Mouse (Mus musculus): ENCODE data around the gene Myadml2. TPM values are rescaled to one million over a fixed set of nuclear protein-coding genes. Genes with fewer than 3 reads are reported as not detected.

The Myadml2 gene
- polyA plus RNA-seq, 1 experiment from 2014 or later = 2.4 TPM

GRCm38 (mm10) chr11:120628601-120629340 lies 19.2 kb downstream of the Myadml2 start:
- no peak overlapping the region for H3K27ac ChIP-seq (ENCODE audit: low read depth, low read length)
- H3K9me3 ChIP-seq (ENCODE audit: control insufficient read depth, low read length) = no peaks in the 10 kb centered on the region
- H3K36me3 ChIP-seq (ENCODE audit: control insufficient read depth, insufficient read depth, low read length) = peaks cover 12% of the 10 kb centered on the region
- no peak overlapping the region for H3K4me3 ChIP-seq (ENCODE audit: low read length)
- H3K4me2 ChIP-seq (ENCODE audit: low read length) = no peak overlapping the region
- 95% methylated on average over 23 of the region's 23 CpGs for WGBS
- H3K9ac ChIP-seq (ENCODE audit: low read depth, low read length) = no peak overlapping the region
- H3K4me1 ChIP-seq (ENCODE audit: control insufficient read depth, insufficient read depth, low read depth, low read length) = peaks cover 41% of the 10 kb centered on the region
- no peaks in the 10 kb centered on the region for H3K27me3 ChIP-seq (replicated peaks; ENCODE audit: control insufficient read depth, insufficient read depth, low read length)
- ATAC-seq = no peak

- H3K4me1 ChIP-seq (ENCODE audit: control insufficient read depth, insufficient read depth, low read depth, low read length) = peaks cover 46% of the 10 kb centered on the region
- no peak overlapping the region for H3K9ac ChIP-seq (ENCODE audit: low read depth, low read length)
- 80% methylated on average over 22 of the region's 22 CpGs for WGBS
- H3K4me2 ChIP-seq (ENCODE audit: low read length) = no peak overlapping the region
- H3K9me3 ChIP-seq (ENCODE audit: control insufficient read depth, low read length) = no peaks in the 10 kb centered on the region
- H3K27ac ChIP-seq (ENCODE audit: low read depth, low read length) = no peak overlapping the region
- no peaks in the 10 kb centered on the region for H3K27me3 ChIP-seq (replicated peaks; ENCODE audit: control insufficient read depth, insufficient read depth, low read length)
- no peak for ATAC-seq
- no peak overlapping the region for H3K4me3 ChIP-seq (ENCODE audit: low read length)
- peaks cover 16% of the 10 kb centered on the region for H3K36me3 ChIP-seq (ENCODE audit: control insufficient read depth, insufficient read depth, low read length)
These were observed 20.3 kb downstream of the Myadml2 start for GRCm38 (mm10) chr11:120627468-120628300.

GRCm38 (mm10) chr11:120626785-120627467 lies 21.0 kb downstream of the Myadml2 start:
- Histone ChIP-seq H3K4me3 (ENCODE audit: low read length) (no peak overlapping the region), H3K36me3 (ENCODE audit: control insufficient read depth, insufficient read depth, low read length) (peaks cover 19% of the 10 kb centered on the region), H3K27ac (ENCODE audit: low read depth, low read length) (no peak overlapping the region), H3K4me1 (ENCODE audit: control insufficient read depth, insufficient read depth, low read depth, low read length) (peaks cover 40% of the 10 kb centered on the region), H3K9me3 (ENCODE audit: control insufficient read depth, low read length) (no peaks in the 10 kb centered on the region), H3K27me3 (replicated peaks; ENCODE audit: control insufficient read depth, insufficient read depth, low read length) (no peaks in the 10 kb centered on the region), H3K9ac (ENCODE audit: low read depth, low read length) (no peak overlapping the region), H3K4me2 (ENCODE audit: low read length) (no peak overlapping the region)
- WGBS = 93% methylated on average over 11 of the region's 11 CpGs
- no peak for ATAC-seq

GRCm38 (mm10) chr11:120625152-120625775 lies 22.7 kb downstream of the Myadml2 start, which contains the start of gene Sirt7:
Sirt7 (minus strand) TSS chr11:120625240.
- peaks cover 24% of the 10 kb centered on the region for H3K4me1 ChIP-seq (ENCODE audit: control insufficient read depth, insufficient read depth, low read depth, low read length)
- peak within 1 kb of the TSS; percentile 97 for H3K4me2 ChIP-seq (ENCODE audit: low read length)
- peak within 1 kb of the TSS; percentile 86 for H3K27ac ChIP-seq (ENCODE audit: low read depth, low read length)
- H3K4me3 ChIP-seq (ENCODE audit: low read length) = peak within 1 kb of the TSS; percentile 89
- no peaks in the 10 kb centered on the region for H3K27me3 ChIP-seq (replicated peaks; ENCODE audit: control insufficient read depth, insufficient read depth, low read length)
- peaks cover 25% of the 10 kb centered on the region for H3K36me3 ChIP-seq (ENCODE audit: control insufficient read depth, insufficient read depth, low read length)
- WGBS = 16% methylated on average over 5 of the region's 5 CpGs
- H3K9me3 ChIP-seq (ENCODE audit: control insufficient read depth, low read length) = no peaks in the 10 kb centered on the region
- H3K9ac ChIP-seq (ENCODE audit: low read depth, low read length) = peak within 1 kb of the TSS; percentile 85
- peak; percentile 24 for ATAC-seq

- under 1% methylated on average over 53 of the region's 53 CpGs for WGBS
- ATAC-seq = peak; percentile 80
These were observed 23.3 kb downstream of the Myadml2 start for GRCm38 (mm10) chr11:120624680-120625111.

GRCm38 (mm10) chr11:120623961-120624679 lies 23.8 kb downstream of the Myadml2 start:
- peak; percentile 67 for ATAC-seq
- H3K27ac ChIP-seq (ENCODE audit: low read depth, low read length) = peak overlapping the region; percentile 75
- peak overlapping the region; percentile 85 for H3K9ac ChIP-seq (ENCODE audit: low read depth, low read length)
- H3K9me3 ChIP-seq (ENCODE audit: control insufficient read depth, low read length) = no peaks in the 10 kb centered on the region
- H3K4me2 ChIP-seq (ENCODE audit: low read length) = peak overlapping the region; percentile 97
- H3K4me1 ChIP-seq (ENCODE audit: control insufficient read depth, insufficient read depth, low read depth, low read length) = peaks cover 15% of the 10 kb centered on the region
- no peaks in the 10 kb centered on the region for H3K27me3 ChIP-seq (replicated peaks; ENCODE audit: control insufficient read depth, insufficient read depth, low read length)
- 15% methylated on average over 27 of the region's 30 CpGs for WGBS
- peak overlapping the region; percentile 89 for H3K4me3 ChIP-seq (ENCODE audit: low read length)
- peaks cover 28% of the 10 kb centered on the region for H3K36me3 ChIP-seq (ENCODE audit: control insufficient read depth, insufficient read depth, low read length)

More at GRCm38 (mm10) chr11:120624680-120625111, 23.3 kb downstream of the Myadml2 start:
- peaks cover 30% of the 10 kb centered on the region for H3K36me3 ChIP-seq (ENCODE audit: control insufficient read depth, insufficient read depth, low read length)
- H3K4me2 ChIP-seq (ENCODE audit: low read length) = peak overlapping the region; percentile 97
- H3K4me1 ChIP-seq (ENCODE audit: control insufficient read depth, insufficient read depth, low read depth, low read length) = peaks cover 18% of the 10 kb centered on the region
- no peaks in the 10 kb centered on the region for H3K9me3 ChIP-seq (ENCODE audit: control insufficient read depth, low read length)
- peak overlapping the region; percentile 86 for H3K27ac ChIP-seq (ENCODE audit: low read depth, low read length)
- peak overlapping the region; percentile 89 for H3K4me3 ChIP-seq (ENCODE audit: low read length)
- no peaks in the 10 kb centered on the region for H3K27me3 ChIP-seq (replicated peaks; ENCODE audit: control insufficient read depth, insufficient read depth, low read length)
- peak overlapping the region; percentile 85 for H3K9ac ChIP-seq (ENCODE audit: low read depth, low read length)

- Histone ChIP-seq H3K9ac (ENCODE audit: low read depth, low read length) (no peak overlapping the region), H3K27me3 (replicated peaks; ENCODE audit: control insufficient read depth, insufficient read depth, low read length) (no peaks in the 10 kb centered on the region), H3K36me3 (ENCODE audit: control insufficient read depth, insufficient read depth, low read length) (peaks cover 29% of the 10 kb centered on the region), H3K9me3 (ENCODE audit: control insufficient read depth, low read length) (no peaks in the 10 kb centered on the region), H3K4me3 (ENCODE audit: low read length) (no peak overlapping the region), H3K4me1 (ENCODE audit: control insufficient read depth, insufficient read depth, low read depth, low read length) (peaks cover 15% of the 10 kb centered on the region), H3K27ac (ENCODE audit: low read depth, low read length) (no peak overlapping the region), H3K4me2 (ENCODE audit: low read length) (no peak overlapping the region)
- 93% methylated on average over 6 of the region's 6 CpGs for WGBS
- no peak for ATAC-seq
These were observed 25.2 kb downstream of the Myadml2 start for GRCm38 (mm10) chr11:120622805-120623204.

GRCm38 (mm10) chr11:120620195-120620594 lies 27.8 kb downstream of the Myadml2 start:
- Histone ChIP-seq H3K27me3 (replicated peaks; ENCODE audit: control insufficient read depth, insufficient read depth, low read length) (no peaks in the 10 kb centered on the region), H3K9me3 (ENCODE audit: control insufficient read depth, low read length) (no peaks in the 10 kb centered on the region), H3K27ac (ENCODE audit: low read depth, low read length) (no peak overlapping the region), H3K9ac (ENCODE audit: low read depth, low read length) (no peak overlapping the region), H3K4me2 (ENCODE audit: low read length) (no peak overlapping the region), H3K36me3 (ENCODE audit: control insufficient read depth, insufficient read depth, low read length) (peaks cover 27% of the 10 kb centered on the region), H3K4me1 (ENCODE audit: control insufficient read depth, insufficient read depth, low read depth, low read length) (peaks cover 29% of the 10 kb centered on the region), H3K4me3 (ENCODE audit: low read length) (no peak overlapping the region)
- ATAC-seq = no peak
- 94% methylated on average over 14 of the region's 14 CpGs for WGBS

Data from hindbrain, embryonic 16.5 days (tissue).